Mouse (Mus musculus) embryonic fibroblast, embryonic 13.5 days (primary cell): ENCODE data around the gene Gm47995.
"Not testable (repeated sequence)": the region's sequence is repeated elsewhere in the genome, so short reads cannot be mapped to it uniquely, and the experiment has no call there.

Experiments used
- CTCF ChIP-seq: IDR thresholded peaks from 2 replicates; pipeline ENCODE4 v1.5.1; 2011; ENCODE audit warnings: mild to moderate bottlenecking, control low read depth, low read length, moderate library complexity, borderline replicate concordance; ENCODE audit not compliant: insufficient read depth
- POLR2A ChIP-seq: IDR thresholded peaks from 2 replicates; pipeline ENCODE4 v1.6.1; 2011; ENCODE audit warnings: low read depth, mild to moderate bottlenecking, control low read depth, low read length, moderate library complexity

- not testable (repeated sequence) for TF ChIP-seq POLR2A, CTCF
These were observed 13.4 kb downstream of the Gm47995 start for GRCm38 (mm10) chr1:151211666-151212065.
